Mouse (Mus musculus) forebrain, embryonic 10.5 days (tissue): ENCODE data around the gene Ap3d1. TPM values are rescaled to one million over a fixed set of nuclear protein-coding genes. Genes with fewer than 3 reads are reported as not detected.

Experiments used
- DNase-seq: peaks from one replicate; pipeline ENCODE4 v3.0.0-alpha.2; 2017; ENCODE audit warnings: low spot score; ENCODE audit errors: extremely low spot score
- H3K27ac ChIP-seq: fragments of 300-500 bp; sonication (generic); 2 replicates; pipeline ENCODE4 v1.5.1; 2016; ENCODE audit warnings: mild to moderate bottlenecking
- H3K27me3 ChIP-seq: fragments of 300-500 bp; sonication (generic); 2 replicates; pipeline ENCODE4 v1.6.1; 2016; ENCODE audit warnings: mild to moderate bottlenecking; ENCODE audit not compliant: poor library complexity, severe bottlenecking
- H3K36me3 ChIP-seq: fragments of 300-500 bp; sonication (generic); replicated peaks from 2 replicates; pipeline ENCODE4 v1.6.1; 2016; ENCODE audit warnings: mild to moderate bottlenecking, moderate library complexity
- H3K4me1 ChIP-seq: fragments of 300-500 bp; sonication (generic); 2 replicates; pipeline ENCODE4 v1.6.1; 2016
- H3K4me3 ChIP-seq: fragments of 300-500 bp; sonication (generic); 2 replicates; pipeline ENCODE4 v1.5.1; 2016; ENCODE audit warnings: mild to moderate bottlenecking, moderate library complexity
- H3K9me3 ChIP-seq: fragments of 300-500 bp; sonication (generic); 2 replicates; pipeline ENCODE4 v1.6.1; 2016; ENCODE audit warnings: mild to moderate bottlenecking, moderate library complexity
- WGBS: fragments of 180-500 bp; shearing (Covaris S2); methylation state at CpG from one replicate; pipeline ENCODE4 v1.1.7; 2016; 5-methylcytosine and 5-hydroxymethylcytosine counted together
- polyA plus RNA-seq: library from polyadenylated mRNA; unstranded; fragments of >200 nt; fragmentation: Nextera tagmentation; extraction: Ambion mirVana; gene quantifications from 2 replicates; pipeline ENCODE4 v1.2.1, GENCODE M21; 2016

Ap3d1 gene
- polyA plus RNA-seq, 1 experiment from 2014 or later = 58.7 TPM

DNA sequence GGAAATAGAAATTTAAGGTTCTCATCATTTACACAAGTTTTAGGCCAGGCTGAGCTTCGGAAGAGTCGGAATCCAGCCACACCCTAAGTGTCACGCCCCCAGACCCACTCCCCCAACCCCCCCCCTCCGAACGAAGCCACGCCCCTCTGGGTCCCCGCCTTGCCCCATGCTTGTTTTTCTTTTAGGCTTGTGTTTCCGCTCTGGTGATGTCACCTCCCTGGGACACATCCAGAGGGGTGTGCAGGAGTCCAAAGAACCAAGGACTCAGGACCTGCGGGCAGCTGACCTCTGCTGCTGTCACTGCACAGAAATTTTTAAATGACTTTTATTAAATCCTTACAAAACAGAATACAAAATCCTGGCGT lies 77.1 kb downstream of the Ap3d1 start:
- no peaks in the 10 kb centered on the region for H3K9me3 ChIP-seq
- 24% methylated on average over 10 of the region's 10 CpGs for WGBS
- no peaks in the 10 kb centered on the region for H3K27me3 ChIP-seq
- peaks cover 42% of the 10 kb centered on the region for H3K4me1 ChIP-seq
- peaks cover 50% of the 10 kb centered on the region for H3K36me3 ChIP-seq
- H3K4me3 ChIP-seq = 0 out of 2 replicates have a peak overlapping the region, but pooled peaks have one; percentile 14
- no peak for DNase-seq
- peak overlapping the region; percentile 56; the same call in 1 of the 2 replicates for H3K27ac ChIP-seq

DNA sequence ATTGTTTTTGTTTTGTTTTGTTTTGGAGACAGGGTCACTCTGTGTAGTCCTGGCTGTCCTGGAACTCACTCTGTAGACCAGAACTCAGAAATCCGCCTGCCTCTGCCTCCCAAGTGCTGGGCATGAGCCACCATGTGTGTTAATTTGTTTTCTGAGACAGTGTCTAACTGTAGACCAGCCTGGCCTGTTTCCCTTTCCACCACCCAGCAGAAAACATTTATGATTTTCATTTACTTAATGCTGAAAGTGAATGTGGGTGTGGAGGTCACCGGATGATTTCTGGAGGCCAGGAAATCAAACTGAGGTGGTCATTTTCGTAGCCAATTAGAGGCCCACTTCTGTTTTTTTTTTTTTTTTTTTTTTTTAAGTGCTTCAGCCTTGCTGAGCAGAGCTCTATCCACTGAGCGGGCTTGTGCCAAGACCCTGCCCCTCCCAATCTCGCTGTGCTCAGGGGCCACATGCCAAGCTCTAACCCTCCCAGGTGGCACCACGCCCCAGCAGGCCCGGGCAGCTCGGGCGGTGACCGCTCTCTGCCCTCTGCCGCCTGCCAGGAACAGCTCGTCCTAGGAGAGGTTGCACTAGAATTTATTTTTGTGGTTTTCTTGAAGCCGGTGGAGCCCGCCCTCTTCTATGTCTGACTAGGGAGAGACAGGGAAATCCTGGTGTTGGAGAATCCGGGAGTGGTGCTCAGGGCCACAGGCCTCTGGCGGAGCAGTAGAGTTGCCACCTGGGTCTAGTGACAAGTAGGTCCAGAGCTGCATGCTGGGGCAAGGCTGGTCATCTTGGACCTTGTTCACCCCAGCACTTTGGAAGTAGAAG lies 77.7 kb downstream of the Ap3d1 start:
- peak overlapping the region; percentile 14; the same call in 1 of the 2 replicates for H3K4me3 ChIP-seq
- 58% methylated on average over 16 of the region's 16 CpGs for WGBS
- no peak for DNase-seq

DNA sequence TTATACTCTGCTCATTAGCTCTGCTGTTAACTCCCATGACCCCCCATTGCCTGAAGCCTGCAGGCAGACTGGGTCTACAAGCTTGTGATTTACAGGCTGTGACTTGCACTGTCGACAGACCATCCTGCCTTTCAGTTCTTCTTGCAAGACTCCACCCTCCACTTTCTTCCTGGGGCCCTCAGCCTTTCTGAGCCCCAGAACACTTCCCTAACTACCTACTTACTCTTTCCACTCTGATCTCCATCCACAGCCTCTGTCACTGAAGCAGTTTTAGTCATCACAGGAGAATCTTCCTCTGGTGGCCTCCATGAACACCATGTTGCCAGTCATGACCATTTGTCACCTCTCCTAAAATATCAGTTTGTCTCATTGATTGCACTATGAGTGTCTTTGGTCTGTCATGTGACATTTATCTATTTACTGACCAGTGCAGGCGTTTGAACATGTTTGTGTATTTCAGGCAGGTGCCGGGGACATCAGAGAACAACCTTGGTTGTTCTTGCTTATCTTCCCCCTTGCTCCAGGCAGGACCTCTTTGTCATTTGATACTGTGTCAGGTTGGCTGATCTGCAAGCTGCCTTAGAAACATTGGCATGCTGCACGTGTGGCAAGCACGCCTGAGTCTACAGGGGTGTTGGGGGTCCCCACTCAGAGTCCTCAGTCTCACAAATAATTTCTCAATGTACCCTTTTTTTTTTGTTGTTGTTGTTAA lies 78.4 kb downstream of the Ap3d1 start:
- 70% methylated on average over 5 of the region's 5 CpGs for WGBS
- peaks cover 37% of the 10 kb centered on the region for H3K36me3 ChIP-seq
- peaks cover 48% of the 10 kb centered on the region for H3K4me1 ChIP-seq
- H3K4me3 ChIP-seq = peak overlapping the region; percentile 11; the same call in 1 of the 2 replicates
- H3K9me3 ChIP-seq = no peaks in the 10 kb centered on the region
- no peaks in the 10 kb centered on the region for H3K27me3 ChIP-seq
- no peak for DNase-seq
- 0 out of 2 replicates have a peak overlapping the region, but pooled peaks have one; percentile 16 for H3K27ac ChIP-seq

More for the DNA sequence above, 77.7 kb downstream of the Ap3d1 start:
- Histone ChIP-seq H3K4me1 (peaks cover 42% of the 10 kb centered on the region), H3K27me3 (no peaks in the 10 kb centered on the region), H3K36me3 (peaks cover 44% of the 10 kb centered on the region), H3K9me3 (no peaks in the 10 kb centered on the region), H3K27ac (peak overlapping the region; percentile 56; the same call in 1 of the 2 replicates)

- peaks cover 12% of the 10 kb centered on the region for H3K36me3 ChIP-seq
- 45% methylated on average over 5 of the region's 5 CpGs for WGBS
- H3K4me1 ChIP-seq = peaks cover 58% of the 10 kb centered on the region
- H3K9me3 ChIP-seq = no peaks in the 10 kb centered on the region
- H3K27me3 ChIP-seq = no peaks in the 10 kb centered on the region
- H3K27ac ChIP-seq = no peak overlapping the region
- H3K4me3 ChIP-seq = no peak overlapping the region
- no peak for DNase-seq
Measured at GRCm38 (mm10) chr10:80661149-80661548, 80.9 kb downstream of the Ap3d1 start.

DNA sequence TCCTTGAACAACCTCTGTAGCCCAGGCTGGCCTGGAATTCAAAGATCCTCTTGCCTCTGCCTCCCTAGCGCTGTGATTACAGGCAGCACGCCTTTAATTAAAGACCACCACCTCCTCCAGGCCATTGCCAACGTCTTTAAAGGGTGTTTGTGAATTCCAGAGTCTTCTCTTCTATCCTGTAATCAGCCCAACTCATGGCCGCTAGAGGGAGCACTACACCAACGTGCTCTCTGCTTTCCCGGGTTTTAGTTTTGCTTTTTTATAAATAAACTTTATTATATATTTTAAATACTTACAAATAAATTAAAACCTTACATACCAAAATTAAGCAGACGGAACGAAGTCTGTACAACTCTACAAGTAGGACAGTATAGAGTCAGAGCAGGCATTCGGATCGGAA lies 82.9 kb downstream of the Ap3d1 start:
- Histone ChIP-seq H3K36me3 (no peaks in the 10 kb centered on the region), H3K4me3 (peak overlapping the region; percentile 1; the same call in 1 of the 2 replicates), H3K27me3 (no peaks in the 10 kb centered on the region), H3K27ac (peak overlapping the region; percentile 66; the same call in 1 of the 2 replicates), H3K4me1 (peaks cover 57% of the 10 kb centered on the region), H3K9me3 (no peaks in the 10 kb centered on the region)
- peak; percentile 66 for DNase-seq
- 20% methylated on average over 10 of the region's 10 CpGs for WGBS

DNA sequence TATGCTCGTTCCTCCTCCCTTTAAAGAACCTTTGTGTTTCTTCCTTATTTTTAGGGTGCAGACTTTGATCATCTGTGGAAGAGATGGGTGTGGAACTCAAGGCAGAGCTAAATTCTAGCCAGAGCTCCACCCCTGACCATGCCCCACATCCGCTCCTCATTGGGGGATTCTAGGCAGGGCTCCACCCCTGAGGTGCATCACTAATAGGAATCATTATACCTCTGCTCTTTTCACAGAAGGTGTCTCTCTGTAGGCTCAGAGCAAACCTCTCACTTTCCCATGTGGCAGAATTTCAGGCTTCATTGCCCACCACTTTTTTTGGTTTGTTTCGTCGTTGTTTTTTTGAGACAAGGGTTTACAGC lies 83.2 kb downstream of the Ap3d1 start:
- Histone ChIP-seq H3K36me3 (no peaks in the 10 kb centered on the region), H3K4me3 (peak overlapping the region; percentile 1; the same call in 1 of the 2 replicates), H3K4me1 (peaks cover 59% of the 10 kb centered on the region), H3K27me3 (no peaks in the 10 kb centered on the region), H3K9me3 (no peaks in the 10 kb centered on the region), H3K27ac (peak overlapping the region; percentile 66; the same call in 1 of the 2 replicates)
- no peak for DNase-seq
- whole genome bisulfite sequencing = 75% methylated on average over 4 of the region's 4 CpGs

DNA sequence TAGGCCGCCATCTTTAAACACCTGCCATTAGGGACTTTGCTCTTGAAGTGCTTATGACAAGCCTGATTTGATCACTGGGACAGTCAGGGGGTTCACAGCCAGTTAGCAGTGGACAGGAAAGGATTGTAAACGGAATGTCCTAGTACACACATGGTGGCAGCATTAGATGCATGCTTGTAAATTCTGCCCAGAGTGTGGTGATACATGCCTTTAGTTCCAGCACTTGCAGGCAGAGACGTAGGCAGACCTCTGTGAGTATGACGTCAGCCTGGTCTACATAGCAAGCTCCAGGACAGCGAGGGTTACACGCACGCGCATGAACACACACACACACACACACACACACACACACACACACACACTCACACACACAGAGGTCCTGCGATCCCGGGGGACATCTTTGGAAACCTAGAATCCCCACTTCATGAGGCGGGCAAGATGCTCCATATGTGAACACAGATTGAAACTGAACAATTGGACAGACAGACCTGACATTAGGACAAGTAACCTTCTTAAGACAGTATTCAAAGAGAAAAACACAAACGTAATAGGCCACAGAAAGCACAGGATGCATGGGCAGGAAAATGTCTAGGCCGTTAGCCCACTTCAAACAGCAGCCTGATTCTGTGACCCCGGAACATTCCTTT lies 83.7 kb downstream of the Ap3d1 start:
- H3K27me3 ChIP-seq = no peaks in the 10 kb centered on the region
- H3K27ac ChIP-seq = 0 out of 2 replicates have a peak overlapping the region, but pooled peaks have one; percentile 66
- no peak overlapping the region; the same call in 1 of the 2 replicates for H3K4me3 ChIP-seq
- WGBS = 91% methylated on average over 14 of the region's 14 CpGs
- H3K4me1 ChIP-seq = peaks cover 59% of the 10 kb centered on the region
- no peak for DNase-seq
- H3K9me3 ChIP-seq = no peaks in the 10 kb centered on the region
- H3K36me3 ChIP-seq = peaks cover 2% of the 10 kb centered on the region; the same call in 1 of the 2 replicates

Other genes starting within 250 kb of the Ap3d1 start
- gene Onecut3, start 247.4 kb downstream of the Ap3d1 start, polyA plus RNA-seq = 0.05 and 0.07 TPM in 2 replicates
- 0.51 and 0.71 TPM in 2 replicates for gene Atp8b3, start 203.1 kb downstream of the Ap3d1 start, polyA plus RNA-seq
- gene Rexo1, start 180.7 kb downstream of the Ap3d1 start, polyA plus RNA-seq = 32.8 and 34.8 TPM in 2 replicates
- gene Klf16, start 164.9 kb downstream of the Ap3d1 start, polyA plus RNA-seq = 7.4 and 7.5 TPM in 2 replicates
- 71.8 and 75.5 TPM in 2 replicates for gene Abhd17a, start 151.9 kb downstream of the Ap3d1 start, polyA plus RNA-seq
- 91.5 and 93.0 TPM in 2 replicates for gene Scamp4, start 139.4 kb downstream of the Ap3d1 start, polyA plus RNA-seq
- 10.7 and 11.9 TPM in 2 replicates for gene Adat3, start 139.4 kb downstream of the Ap3d1 start, polyA plus RNA-seq
- 4.7 and 5.6 TPM in 2 replicates for gene Gm49322, start 136.2 kb downstream of the Ap3d1 start, polyA plus RNA-seq
- 123 and 133 TPM in 2 replicates for gene Csnk1g2, start 119.4 kb downstream of the Ap3d1 start, polyA plus RNA-seq
- gene Btbd2, start 85.2 kb downstream of the Ap3d1 start, polyA plus RNA-seq = 71.6 and 78.1 TPM in 2 replicates
- 91.0 and 100 TPM in 2 replicates for gene Mknk2, start 64.2 kb downstream of the Ap3d1 start, polyA plus RNA-seq
- gene Mob3a, start 40.3 kb downstream of the Ap3d1 start, polyA plus RNA-seq = 53.9 and 54.7 TPM in 2 replicates
- 7.7 and 10.9 TPM in 2 replicates for gene Izumo4, start 40.1 kb downstream of the Ap3d1 start, polyA plus RNA-seq
- gene Dot1l, start 12.9 kb upstream of the Ap3d1 start, polyA plus RNA-seq = 20.8 and 21.7 TPM in 2 replicates
- 110 and 118 TPM in 2 replicates for gene Sf3a2, start 55.9 kb upstream of the Ap3d1 start, polyA plus RNA-seq
- gene Plekhj1, start 56.4 kb upstream of the Ap3d1 start, polyA plus RNA-seq = 196 and 197 TPM in 2 replicates
- gene Amh, start 63.0 kb upstream of the Ap3d1 start, polyA plus RNA-seq = 0.09 TPM in 2 replicates
- gene Jsrp1, start 71.2 kb upstream of the Ap3d1 start, polyA plus RNA-seq = 0.40 and 0.65 TPM in 2 replicates
- 2,273 and 2,281 TPM in 2 replicates for gene Oaz1, start 84.4 kb upstream of the Ap3d1 start, polyA plus RNA-seq
- gene Lingo3, start 101.8 kb upstream of the Ap3d1 start, polyA plus RNA-seq = 1.5 and 2.0 TPM in 2 replicates
- 351 and 360 TPM in 2 replicates for gene Lsm7, start 112.9 kb upstream of the Ap3d1 start, polyA plus RNA-seq
- gene Sppl2b, start 113.0 kb upstream of the Ap3d1 start, polyA plus RNA-seq = 43.9 and 44.9 TPM in 2 replicates
- gene Tmprss9, start 129.6 kb upstream of the Ap3d1 start, polyA plus RNA-seq = 0.05 TPM in 1 of 2 replicates, not detected in the other
- 395 and 401 TPM in 2 replicates for gene Timm13, start 158.7 kb upstream of the Ap3d1 start, polyA plus RNA-seq
- 85.6 and 89.5 TPM in 2 replicates for gene Lmnb2, start 176.0 kb upstream of the Ap3d1 start, polyA plus RNA-seq
- 5.9 and 6.3 TPM in 2 replicates for gene Gadd45b, start 187.8 kb upstream of the Ap3d1 start, polyA plus RNA-seq